Mouse (Mus musculus): Measurements from ENCODE around the gene Ect2. TPM values are rescaled to one million over a fixed set of nuclear protein-coding genes. Genes with fewer than 3 reads are reported as not detected.
A peak's percentile ranks its signal among the peaks of the same experiment; 100 is the strongest.

Gene Ect2
- total and polyA plus RNA-seq, 2 experiments = 0.56 to 1.8 TPM

DNA sequence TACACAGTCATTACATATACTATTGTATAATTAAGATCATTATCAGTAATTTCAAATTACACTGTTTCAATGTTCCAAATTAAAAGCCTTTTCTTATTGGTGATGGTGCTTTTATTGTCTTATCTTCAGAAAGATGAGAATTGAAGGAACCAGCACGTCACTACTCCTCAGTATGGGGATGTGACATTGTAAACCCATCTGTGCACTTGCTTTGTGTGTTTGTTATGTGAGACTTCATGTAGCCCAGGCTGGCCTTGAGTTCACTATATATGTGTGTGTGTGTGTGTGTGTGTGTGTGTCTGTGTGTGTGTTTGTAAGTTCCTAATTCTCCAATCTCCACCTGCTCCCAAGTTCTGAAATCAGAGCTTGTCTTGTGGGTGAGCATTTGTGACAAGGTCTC lies 16.6 kb upstream of the Ect2 start:
- Histone ChIP-seq H3K4me3 (ENCODE audit: insufficient read depth, low read depth, low read length) (no peak overlapping the region), H3K27me3 (ENCODE audit: control insufficient read depth, insufficient read depth, low read length) (no peaks in the 10 kb centered on the region), H3K27ac (replicated peaks; ENCODE audit: insufficient read depth, low read depth, low read length) (no peak overlapping the region), H3K79me2 (ENCODE audit: control insufficient read depth, insufficient read depth, low read length) (no peaks in the 10 kb centered on the region), H3K9ac (ENCODE audit: low read depth, low read length) (no peak overlapping the region), H3K4me1 (ENCODE audit: control insufficient read depth, insufficient read depth, low read length) (no peaks in the 10 kb centered on the region), H3K36me3 (ENCODE audit: control insufficient read depth, insufficient read depth, low read length) (no peaks in the 10 kb centered on the region)
- TF ChIP-seq POLR2A (IDR thresholded peaks at IDR 0.05; ENCODE audit: extremely low read depth, insufficient read depth, low read length) (no peak), CTCF (IDR thresholded peaks at IDR 0.05; ENCODE audit: low read depth, low read length) (no peak)
- DNase-seq (ENCODE audit: extremely low read depth, low read depth, low spot score) = no peak
- 92% methylated on average over 1 of the region's 1 CpGs for WGBS

DNA sequence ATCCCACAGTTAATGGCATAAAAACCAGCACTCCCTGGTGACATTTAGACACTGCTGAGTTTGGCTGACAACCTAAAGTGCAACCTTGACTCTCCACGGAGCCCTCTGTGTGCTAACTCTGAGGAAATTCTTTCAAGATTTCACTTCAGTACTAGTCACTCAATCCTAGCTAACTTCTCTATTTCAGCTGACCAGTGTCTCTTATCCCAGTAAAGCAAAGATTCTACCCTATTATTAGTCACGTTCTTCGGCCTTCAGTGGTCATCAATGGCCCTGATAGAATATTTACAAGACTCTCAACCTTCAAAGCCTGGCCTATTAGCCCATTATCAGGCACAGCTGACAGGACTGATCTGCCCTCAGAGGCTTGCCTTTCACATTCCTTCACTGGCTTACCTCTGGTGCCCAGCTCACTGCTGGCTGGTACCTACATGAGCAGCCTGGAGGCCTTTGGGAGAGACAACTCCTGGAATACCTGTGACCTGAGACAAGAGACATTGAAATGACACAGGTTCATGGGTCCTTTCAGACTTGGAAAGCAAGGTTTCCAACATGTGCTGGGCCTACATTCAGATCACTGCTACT lies 11.9 kb upstream of the Ect2 start:
- H3K36me3 ChIP-seq (ENCODE audit: control insufficient read depth, insufficient read depth, low read length) = no peaks in the 10 kb centered on the region
- no peaks in the 10 kb centered on the region for H3K79me2 ChIP-seq (ENCODE audit: control insufficient read depth, insufficient read depth, low read length)
- no peak overlapping the region for H3K4me3 ChIP-seq (ENCODE audit: insufficient read depth, low read depth, low read length)
- no peak for DNase-seq (ENCODE audit: extremely low read depth, low read depth, low spot score)
- no peaks in the 10 kb centered on the region for H3K27me3 ChIP-seq (ENCODE audit: control insufficient read depth, insufficient read depth, low read length)
- H3K9ac ChIP-seq (ENCODE audit: low read depth, low read length) = no peak overlapping the region
- TF ChIP-seq CTCF (IDR thresholded peaks at IDR 0.05; ENCODE audit: low read depth, low read length) (no peak), POLR2A (IDR thresholded peaks at IDR 0.05; ENCODE audit: extremely low read depth, insufficient read depth, low read length) (no peak)
- H3K4me1 ChIP-seq (ENCODE audit: control insufficient read depth, insufficient read depth, low read length) = no peaks in the 10 kb centered on the region
- 74% methylated on average over 3 of the region's 3 CpGs for WGBS
- H3K27ac ChIP-seq (replicated peaks; ENCODE audit: insufficient read depth, low read depth, low read length) = no peak overlapping the region

DNA sequence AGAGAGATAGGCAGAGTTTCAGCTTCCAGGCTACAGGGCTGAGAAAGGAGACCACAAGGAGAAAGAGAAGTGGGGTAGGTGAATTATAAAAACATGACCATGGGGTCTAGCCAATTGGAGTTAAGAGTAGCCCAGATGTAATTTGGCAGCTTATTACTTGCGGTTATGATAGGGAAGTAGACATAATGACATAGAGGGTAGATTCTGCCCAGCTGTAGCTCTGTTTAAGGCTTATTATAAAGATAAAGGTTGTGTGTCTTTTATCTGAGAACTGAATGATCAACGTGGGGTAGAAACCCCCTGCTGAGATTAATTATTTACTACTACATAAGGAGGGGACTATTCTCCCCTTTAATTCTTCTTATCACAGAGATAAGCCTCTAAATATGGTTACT lies 8.7 kb upstream of the Ect2 start:
- DNase-seq (ENCODE audit: extremely low read depth, low read depth, low spot score) = no peak
- H3K27ac ChIP-seq (replicated peaks; ENCODE audit: insufficient read depth, low read depth, low read length) = no peak overlapping the region
- no peaks in the 10 kb centered on the region for H3K36me3 ChIP-seq (ENCODE audit: control insufficient read depth, insufficient read depth, low read length)
- H3K27me3 ChIP-seq (ENCODE audit: control insufficient read depth, insufficient read depth, low read length) = no peaks in the 10 kb centered on the region
- no peak for TF ChIP-seq CTCF (IDR thresholded peaks at IDR 0.05; ENCODE audit: low read depth, low read length)
- TF ChIP-seq POLR2A (IDR thresholded peaks at IDR 0.05; ENCODE audit: extremely low read depth, insufficient read depth, low read length) = no peak
- H3K4me3 ChIP-seq (ENCODE audit: insufficient read depth, low read depth, low read length) = no peak overlapping the region
- whole genome bisulfite sequencing = 52% methylated on average over 2 of the region's 2 CpGs
- H3K4me1 ChIP-seq (ENCODE audit: control insufficient read depth, insufficient read depth, low read length) = no peaks in the 10 kb centered on the region
- H3K79me2 ChIP-seq (ENCODE audit: control insufficient read depth, insufficient read depth, low read length) = no peaks in the 10 kb centered on the region
- no peak overlapping the region for H3K9ac ChIP-seq (ENCODE audit: low read depth, low read length)

DNA sequence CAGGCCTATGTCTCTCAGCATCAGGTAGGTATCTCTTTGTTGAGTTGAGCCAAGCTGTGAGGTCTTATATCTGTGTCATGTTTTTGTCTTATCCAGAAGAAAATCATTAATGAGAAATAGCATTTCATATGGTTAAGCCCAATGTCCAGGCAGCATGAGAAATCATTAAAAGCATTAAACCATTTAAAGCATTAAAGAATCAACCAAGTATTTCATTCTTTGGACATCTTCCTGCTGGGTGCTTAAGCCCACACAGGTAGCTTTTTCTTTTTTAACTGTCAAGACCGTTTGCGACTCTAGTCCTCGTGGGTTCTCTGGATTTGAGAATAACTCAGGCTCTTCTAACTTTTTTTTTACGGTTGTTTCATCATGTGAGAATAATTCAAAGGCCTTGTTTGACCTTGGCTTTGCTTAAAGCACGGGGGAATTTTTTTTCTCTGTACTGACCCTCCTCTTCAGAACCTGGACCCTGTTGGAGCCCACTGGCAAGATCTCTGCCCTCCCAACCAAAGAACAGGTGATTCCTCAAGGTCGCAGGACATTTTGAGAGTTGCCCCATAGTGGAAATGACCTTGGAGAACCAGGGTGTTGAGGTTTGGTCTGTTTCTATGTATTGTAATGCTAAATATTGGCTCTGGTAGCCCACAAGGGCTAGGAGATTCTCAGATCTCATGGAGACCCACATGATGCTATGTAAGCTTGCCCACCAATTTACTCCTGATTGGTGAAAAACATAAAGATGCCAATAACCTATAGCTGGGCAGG lies 8.1 kb upstream of the Ect2 start:
- DNase-seq (ENCODE audit: extremely low read depth, low read depth, low spot score) = no peak
- no peak overlapping the region for H3K9ac ChIP-seq (ENCODE audit: low read depth, low read length)
- WGBS = 90% methylated on average over 6 of the region's 6 CpGs
- H3K27ac ChIP-seq (replicated peaks; ENCODE audit: insufficient read depth, low read depth, low read length) = no peak overlapping the region
- no peak for TF ChIP-seq POLR2A (IDR thresholded peaks at IDR 0.05; ENCODE audit: extremely low read depth, insufficient read depth, low read length)
- TF ChIP-seq CTCF (IDR thresholded peaks at IDR 0.05; ENCODE audit: low read depth, low read length) = no peak
- H3K27me3 ChIP-seq (ENCODE audit: control insufficient read depth, insufficient read depth, low read length) = no peaks in the 10 kb centered on the region
- no peak overlapping the region for H3K4me3 ChIP-seq (ENCODE audit: insufficient read depth, low read depth, low read length)
- no peaks in the 10 kb centered on the region for H3K79me2 ChIP-seq (ENCODE audit: control insufficient read depth, insufficient read depth, low read length)
- H3K36me3 ChIP-seq (ENCODE audit: control insufficient read depth, insufficient read depth, low read length) = no peaks in the 10 kb centered on the region
- H3K4me1 ChIP-seq (ENCODE audit: control insufficient read depth, insufficient read depth, low read length) = peaks cover 1% of the 10 kb centered on the region; the same call in 1 of the 2 replicates

DNA sequence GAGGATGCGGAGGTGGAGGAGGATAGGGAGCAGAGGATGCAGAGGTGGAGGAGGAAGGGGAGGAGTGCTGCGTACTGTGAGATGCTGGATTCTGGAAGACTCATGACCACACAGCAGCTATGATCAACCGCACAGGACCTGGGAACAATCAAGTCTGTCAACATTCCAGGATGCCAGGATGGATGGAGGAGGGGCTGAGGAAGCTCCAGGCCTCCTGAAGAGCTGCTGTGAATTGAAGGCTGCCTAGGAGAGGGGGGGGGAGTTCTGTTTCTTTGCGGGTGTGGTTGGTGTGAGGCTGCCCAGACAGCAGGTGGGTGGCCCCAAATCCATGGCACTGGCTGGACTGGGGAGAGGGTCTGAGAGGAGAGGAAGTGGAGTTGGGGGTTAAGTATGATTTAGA lies 5.2 kb upstream of the Ect2 start:
- Histone ChIP-seq H3K79me2 (ENCODE audit: control insufficient read depth, insufficient read depth, low read length) (no peaks in the 10 kb centered on the region), H3K27me3 (ENCODE audit: control insufficient read depth, insufficient read depth, low read length) (no peaks in the 10 kb centered on the region), H3K4me3 (ENCODE audit: insufficient read depth, low read depth, low read length) (no peak overlapping the region), H3K36me3 (ENCODE audit: control insufficient read depth, insufficient read depth, low read length) (no peaks in the 10 kb centered on the region), H3K9ac (ENCODE audit: low read depth, low read length) (no peak overlapping the region), H3K4me1 (ENCODE audit: control insufficient read depth, insufficient read depth, low read length) (peaks cover 9% of the 10 kb centered on the region), H3K27ac (replicated peaks; ENCODE audit: insufficient read depth, low read depth, low read length) (no peak overlapping the region)
- WGBS = 71% methylated on average over 4 of the region's 4 CpGs
- TF ChIP-seq CTCF (IDR thresholded peaks at IDR 0.05; ENCODE audit: low read depth, low read length) (no peak), POLR2A (IDR thresholded peaks at IDR 0.05; ENCODE audit: extremely low read depth, insufficient read depth, low read length) (no peak)
- no peak for DNase-seq (ENCODE audit: extremely low read depth, low read depth, low spot score)

DNA sequence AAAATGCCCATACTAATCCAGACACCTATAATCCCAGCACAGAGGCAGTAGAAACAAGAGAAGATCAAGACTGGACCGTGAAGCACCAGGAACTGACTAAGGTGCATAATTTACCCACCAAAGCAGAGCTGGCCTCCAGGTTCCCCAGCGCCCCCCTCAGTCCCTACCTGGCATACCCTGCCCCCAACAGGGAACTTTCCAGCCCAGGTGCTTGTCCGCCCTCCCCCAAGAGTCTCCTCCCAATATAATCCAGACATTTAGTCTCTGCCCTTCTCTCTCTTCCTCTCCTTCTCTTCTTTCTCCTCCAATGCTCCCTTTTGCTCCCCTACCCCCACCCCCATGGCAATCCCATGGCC lies 2.9 kb upstream of the Ect2 start:
- 60% methylated on average over 3 of the region's 3 CpGs for WGBS

More for the DNA sequence above, 2.9 kb upstream of the Ect2 start:
- H3K4me1 ChIP-seq (ENCODE audit: control insufficient read depth, insufficient read depth, low read length) = peaks cover 9% of the 10 kb centered on the region
- no peak overlapping the region for H3K9ac ChIP-seq (ENCODE audit: low read depth, low read length)
- H3K27ac ChIP-seq (replicated peaks; ENCODE audit: insufficient read depth, low read depth, low read length) = peak overlapping the region; percentile 62
- no peak for DNase-seq (ENCODE audit: extremely low read depth, low read depth, low spot score)
- TF ChIP-seq POLR2A (IDR thresholded peaks at IDR 0.05; ENCODE audit: extremely low read depth, insufficient read depth, low read length) (no peak), CTCF (IDR thresholded peaks at IDR 0.05; ENCODE audit: low read depth, low read length) (no peak)
- H3K27me3 ChIP-seq (ENCODE audit: control insufficient read depth, insufficient read depth, low read length) = no peaks in the 10 kb centered on the region
- H3K36me3 ChIP-seq (ENCODE audit: control insufficient read depth, insufficient read depth, low read length) = no peaks in the 10 kb centered on the region
- no peak overlapping the region for H3K4me3 ChIP-seq (ENCODE audit: insufficient read depth, low read depth, low read length)
- H3K79me2 ChIP-seq (ENCODE audit: control insufficient read depth, insufficient read depth, low read length) = no peaks in the 10 kb centered on the region

Data from liver, adult 2 months (tissue).